Mouse (Mus musculus) liver, embryonic 16.5 days (tissue): Measurements from ENCODE around the gene Chsy1. TPM values are rescaled to one million over a fixed set of nuclear protein-coding genes. Genes with fewer than 3 reads are reported as not detected.
A peak's percentile ranks its signal among the peaks of the same experiment; 100 is the strongest.

Source experiments
- ATAC-seq: fragments of 200-750 bp; cut with Nextera tagmentation; 2 replicates; pipeline ENCODE4 v1.8.0; 2017; ENCODE audit warnings: low read depth, mild to moderate bottlenecking, moderate number of reproducible peaks, moderate library complexity
- H3K27ac ChIP-seq: fragments of 300-500 bp; sonication (generic); 2 replicates; pipeline ENCODE4 v1.5.1; 2014; ENCODE audit warnings: mild to moderate bottlenecking, low read length
- H3K27me3 ChIP-seq: fragments of 300-500 bp; sonication (generic); 2 replicates; pipeline ENCODE4 v1.6.1; 2014; ENCODE audit warnings: low read depth, low read length, mixed read lengths; ENCODE audit not compliant: control insufficient read depth, insufficient read depth
- H3K36me3 ChIP-seq: fragments of 300-500 bp; sonication (generic); 2 replicates; pipeline ENCODE4 v1.6.1; 2014; ENCODE audit warnings: mild to moderate bottlenecking; ENCODE audit not compliant: control insufficient read depth, insufficient read depth
- H3K4me1 ChIP-seq: fragments of 300-500 bp; sonication (generic); 2 replicates; pipeline ENCODE4 v1.6.1; 2014; ENCODE audit warnings: low read depth, low read length, mixed read lengths; ENCODE audit not compliant: control insufficient read depth
- H3K4me2 ChIP-seq: fragments of 300-500 bp; sonication (generic); 2 replicates; pipeline ENCODE4 v1.6.1; 2014; ENCODE audit warnings: low read depth, low read length, mixed read lengths
- H3K4me3 ChIP-seq: fragments of 300-500 bp; sonication (generic); 2 replicates; pipeline ENCODE4 v1.5.1; 2014; ENCODE audit warnings: low read depth, mild to moderate bottlenecking, low read length
- H3K9ac ChIP-seq: fragments of 300-500 bp; sonication (generic); 2 replicates; pipeline ENCODE4 v1.6.1; 2014; ENCODE audit warnings: low read depth, low read length
- H3K9me3 ChIP-seq: fragments of 300-500 bp; sonication (generic); replicated peaks from 2 replicates; pipeline ENCODE4 v1.6.1; 2016; ENCODE audit warnings: low read length; ENCODE audit not compliant: control insufficient read depth
- WGBS: fragments of 180-500 bp; shearing (Covaris S2); extraction: QIAGEN DNeasy Blood & Tissue Kit; methylation state at CpG from one replicate; pipeline ENCODE4 v1.1.7; 2014; ENCODE audit not compliant: insufficient replicate concordance; 5-methylcytosine and 5-hydroxymethylcytosine counted together
- polyA plus RNA-seq: library from polyadenylated mRNA; unstranded; fragments of >200 nt; fragmentation: Nextera tagmentation; extraction: Ambion mirVana; gene quantifications from 2 replicates; pipeline ENCODE4 v1.2.1, GENCODE M21; 2015

Chsy1 gene
- polyA plus RNA-seq, 1 experiment from 2014 or later = 4.9 TPM

DNA sequence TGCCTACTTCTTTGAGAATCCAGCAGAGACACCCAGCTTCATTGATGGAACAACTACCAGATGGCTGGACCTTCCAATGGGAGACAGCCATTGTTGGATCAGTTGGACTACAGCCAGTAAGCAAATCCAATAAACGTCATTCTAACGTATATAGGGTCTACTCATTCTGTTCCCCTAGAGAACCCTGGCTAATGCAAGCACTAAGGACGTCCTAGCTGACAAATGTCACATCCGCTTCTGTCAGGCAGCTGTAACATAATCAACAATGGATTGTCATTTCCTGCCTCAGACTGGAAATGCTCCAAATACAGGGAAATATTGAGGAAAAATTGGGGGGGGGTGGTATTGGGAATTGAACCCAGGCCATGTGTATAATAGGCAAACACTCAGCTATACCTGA is 3.5 kb upstream of the Chsy1 start:
- Histone ChIP-seq H3K9ac (no peak overlapping the region), H3K4me3 (no peak overlapping the region), H3K4me2 (no peak overlapping the region), H3K9me3 (no peaks in the 10 kb centered on the region), H3K27ac (no peak overlapping the region), H3K36me3 (no peaks in the 10 kb centered on the region), H3K27me3 (peaks cover 4% of the 10 kb centered on the region), H3K4me1 (peaks cover 16% of the 10 kb centered on the region)
- 38% methylated on average over 4 of the region's 4 CpGs for WGBS
- no peak for ATAC-seq

DNA sequence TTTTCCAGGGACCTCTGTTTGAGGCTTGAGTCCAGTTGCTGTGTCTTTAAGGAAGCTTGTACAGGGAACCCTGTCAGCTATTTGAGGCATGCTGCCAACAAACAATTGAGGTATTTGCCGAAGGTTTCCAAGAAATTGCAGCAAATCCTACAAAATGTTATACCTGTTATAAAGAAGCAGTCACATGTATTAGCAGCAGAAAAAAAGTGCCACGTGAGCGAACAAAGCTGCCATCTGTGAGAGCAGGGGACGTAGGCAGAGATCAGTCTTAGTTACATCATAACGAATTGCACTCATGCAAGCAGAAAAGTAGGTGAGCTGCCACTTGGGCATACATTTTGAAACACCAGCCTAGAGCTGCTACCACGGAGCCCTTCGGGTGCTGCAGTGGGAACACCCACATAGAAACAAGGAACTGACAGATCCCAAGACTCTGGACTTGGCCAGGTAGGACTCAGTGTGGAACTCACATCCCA is 2.7 kb upstream of the Chsy1 start:
- no peak for ATAC-seq
- Histone ChIP-seq H3K4me3 (no peak overlapping the region), H3K4me2 (no peak overlapping the region), H3K36me3 (no peaks in the 10 kb centered on the region), H3K9me3 (no peaks in the 10 kb centered on the region), H3K4me1 (peaks cover 22% of the 10 kb centered on the region), H3K27me3 (peaks cover 4% of the 10 kb centered on the region), H3K9ac (no peak overlapping the region), H3K27ac (no peak overlapping the region)
- 55% methylated on average over 7 of the region's 7 CpGs for WGBS

- WGBS = 73% methylated on average over 11 of the region's 11 CpGs
- no peaks in the 10 kb centered on the region for H3K9me3 ChIP-seq
- no peak overlapping the region for H3K4me3 ChIP-seq
- H3K27ac ChIP-seq = no peak overlapping the region
- H3K9ac ChIP-seq = no peak overlapping the region
- H3K4me1 ChIP-seq = peaks cover 23% of the 10 kb centered on the region
- H3K36me3 ChIP-seq = no peaks in the 10 kb centered on the region
- peaks cover 4% of the 10 kb centered on the region for H3K27me3 ChIP-seq
- no peak overlapping the region for H3K4me2 ChIP-seq
- ATAC-seq = no peak
These were observed 2.1 kb upstream of the Chsy1 start for GRCm38 (mm10) chr7:66107206-66107605.

DNA sequence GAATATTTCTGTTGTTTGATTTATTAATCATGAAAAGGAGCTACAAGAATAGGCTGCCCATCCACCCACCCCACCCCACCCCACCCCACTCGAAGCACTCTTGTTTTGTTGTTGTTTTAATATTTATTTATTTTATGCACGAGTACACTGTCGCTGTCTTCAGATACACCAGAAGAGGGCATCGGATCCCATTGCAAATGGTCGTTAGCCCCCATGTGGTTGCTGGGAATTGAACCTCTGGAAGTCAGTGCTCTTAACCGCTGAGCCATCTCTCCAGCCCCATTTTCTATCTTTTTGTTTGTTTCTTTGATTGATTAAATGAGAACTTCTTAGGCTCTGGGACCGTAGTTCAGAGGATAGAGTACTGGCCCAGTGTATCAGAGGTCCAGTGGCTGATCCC is 1.4 kb upstream of the Chsy1 start:
- peaks cover 28% of the 10 kb centered on the region for H3K4me1 ChIP-seq
- H3K4me2 ChIP-seq = no peak overlapping the region
- ATAC-seq = no peak
- no peaks in the 10 kb centered on the region for H3K9me3 ChIP-seq
- no peaks in the 10 kb centered on the region for H3K36me3 ChIP-seq
- peaks cover 4% of the 10 kb centered on the region for H3K27me3 ChIP-seq
- H3K9ac ChIP-seq = no peak overlapping the region
- H3K27ac ChIP-seq = no peak overlapping the region
- H3K4me3 ChIP-seq = no peak overlapping the region
- 8% methylated on average over 7 of the region's 7 CpGs for WGBS

DNA sequence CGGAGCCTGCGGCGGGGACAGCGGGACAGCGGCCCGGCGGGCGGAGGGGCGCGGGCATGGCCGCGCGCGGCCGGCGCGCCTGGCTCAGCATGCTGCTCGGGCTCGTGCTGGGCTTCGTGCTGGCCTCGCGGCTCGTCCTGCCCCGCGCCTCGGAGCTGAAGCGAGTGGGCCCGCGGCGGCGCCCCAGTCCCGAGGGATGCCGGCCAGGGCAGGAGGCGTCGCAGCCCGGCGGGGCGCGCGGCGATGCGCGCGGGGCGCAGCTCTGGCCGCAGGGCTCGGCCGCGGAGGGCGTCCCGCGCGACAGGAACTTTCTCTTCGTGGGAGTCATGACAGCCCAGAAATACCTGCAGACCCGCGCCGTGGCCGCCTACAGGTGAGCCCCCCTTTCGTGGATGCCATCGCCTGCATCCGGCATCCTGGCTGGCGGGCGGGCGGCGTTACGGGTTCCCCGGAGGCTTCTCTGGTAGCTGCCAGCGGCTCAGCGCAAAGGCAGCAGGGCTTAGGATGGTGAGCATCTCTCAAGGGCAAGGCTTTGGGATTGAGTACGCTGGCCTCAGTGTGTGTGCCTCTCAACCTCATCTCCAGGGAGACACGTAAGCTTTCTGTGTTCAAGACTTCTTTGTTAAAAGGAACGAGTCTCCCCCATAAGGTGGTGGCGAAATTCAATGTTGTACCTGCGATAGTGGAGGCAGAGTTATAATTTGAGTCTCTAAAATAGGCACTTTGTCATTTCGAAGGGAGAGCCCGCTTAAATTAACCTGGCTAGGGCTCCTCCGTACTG is 730 bp downstream of the Chsy1 start:
- peaks cover 46% of the 10 kb centered on the region for H3K4me1 ChIP-seq
- under 1% methylated on average over 75 of the region's 77 CpGs for WGBS
- peaks cover 4% of the 10 kb centered on the region for H3K27me3 ChIP-seq
- peak overlapping the region; percentile 88 for H3K9ac ChIP-seq
- H3K9me3 ChIP-seq = no peaks in the 10 kb centered on the region
- H3K27ac ChIP-seq = peak overlapping the region; percentile 75
- peak; percentile 33 for ATAC-seq
- peak overlapping the region; percentile 87 for H3K4me3 ChIP-seq
- H3K36me3 ChIP-seq = no peaks in the 10 kb centered on the region; the same call in 1 of the 2 replicates
- peak overlapping the region; percentile 97 for H3K4me2 ChIP-seq

DNA sequence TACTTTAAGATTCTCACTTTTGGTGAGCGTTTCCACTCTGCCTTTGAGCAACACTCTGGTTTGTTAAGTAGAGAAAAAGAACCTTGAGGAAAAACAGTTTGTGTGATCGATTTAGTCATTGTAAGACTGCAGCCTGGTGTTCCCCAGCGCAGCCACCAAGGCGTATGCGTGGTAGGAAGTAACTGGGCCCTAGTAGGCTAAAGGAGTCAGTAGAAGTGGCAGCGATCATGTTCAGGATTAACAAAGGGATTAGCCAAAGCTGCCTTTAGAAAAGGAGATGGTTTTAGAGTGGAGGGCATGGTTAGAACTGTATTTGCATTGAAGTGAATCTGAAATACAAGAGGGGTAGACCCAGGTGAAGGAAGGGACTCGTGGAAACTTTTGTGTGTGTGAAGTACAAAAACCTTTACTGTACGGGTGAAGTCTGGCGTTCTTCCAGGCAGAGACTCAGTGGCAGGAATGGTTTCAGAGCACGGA is 1.4 kb downstream of the Chsy1 start:
- ATAC-seq = no peak
- Histone ChIP-seq H3K27me3 (peaks cover 4% of the 10 kb centered on the region), H3K4me1 (peaks cover 52% of the 10 kb centered on the region), H3K4me3 (peak overlapping the region; percentile 87), H3K9me3 (no peaks in the 10 kb centered on the region), H3K4me2 (peak overlapping the region; percentile 97), H3K27ac (peak overlapping the region; percentile 75), H3K9ac (peak overlapping the region; percentile 88), H3K36me3 (no peaks in the 10 kb centered on the region; the same call in 1 of the 2 replicates)
- 8% methylated on average over 10 of the region's 10 CpGs for WGBS

DNA sequence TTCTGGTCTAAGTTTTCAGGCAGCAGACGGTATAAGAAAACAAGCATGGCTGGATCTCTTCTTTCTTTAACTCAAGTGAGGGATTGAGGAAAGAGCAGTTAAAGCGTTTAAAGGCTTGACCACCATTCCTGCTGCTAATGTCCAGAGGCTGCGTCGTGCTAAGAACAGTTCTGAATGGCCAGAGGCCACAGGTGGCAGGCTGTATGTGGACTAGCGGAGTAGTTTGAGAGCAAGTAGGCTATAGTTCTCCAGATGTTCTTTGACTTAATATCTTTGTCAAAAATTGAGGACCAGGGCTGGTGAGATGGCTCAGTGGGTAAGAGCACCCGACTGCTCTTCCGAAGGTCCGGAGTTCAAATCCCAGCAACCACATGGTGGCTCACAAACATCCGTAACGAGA is 1.9 kb downstream of the Chsy1 start:
- Histone ChIP-seq H3K4me1 (peaks cover 58% of the 10 kb centered on the region), H3K4me3 (peak overlapping the region; percentile 87), H3K9me3 (no peaks in the 10 kb centered on the region), H3K27me3 (peaks cover 4% of the 10 kb centered on the region), H3K4me2 (peak overlapping the region; percentile 97), H3K27ac (peak overlapping the region; percentile 75; the same call in 1 of the 2 replicates), H3K36me3 (no peaks in the 10 kb centered on the region; the same call in 1 of the 2 replicates), H3K9ac (peak overlapping the region; percentile 88)
- ATAC-seq = no peak
- WGBS = 70% methylated on average over 10 of the region's 10 CpGs

- Histone ChIP-seq H3K27me3 (no peaks in the 10 kb centered on the region), H3K4me2 (peak overlapping the region; percentile 97), H3K27ac (peak overlapping the region; percentile 68), H3K9me3 (no peaks in the 10 kb centered on the region), H3K4me3 (peak overlapping the region; percentile 21), H3K9ac (peak overlapping the region; percentile 40), H3K4me1 (peaks cover 69% of the 10 kb centered on the region), H3K36me3 (no peaks in the 10 kb centered on the region; the same call in 1 of the 2 replicates)
- ATAC-seq = peak; percentile 68
- WGBS = 27% methylated on average over 3 of the region's 3 CpGs
These were observed 4.2 kb downstream of the Chsy1 start for GRCm38 (mm10) chr7:66113561-66113960.

DNA sequence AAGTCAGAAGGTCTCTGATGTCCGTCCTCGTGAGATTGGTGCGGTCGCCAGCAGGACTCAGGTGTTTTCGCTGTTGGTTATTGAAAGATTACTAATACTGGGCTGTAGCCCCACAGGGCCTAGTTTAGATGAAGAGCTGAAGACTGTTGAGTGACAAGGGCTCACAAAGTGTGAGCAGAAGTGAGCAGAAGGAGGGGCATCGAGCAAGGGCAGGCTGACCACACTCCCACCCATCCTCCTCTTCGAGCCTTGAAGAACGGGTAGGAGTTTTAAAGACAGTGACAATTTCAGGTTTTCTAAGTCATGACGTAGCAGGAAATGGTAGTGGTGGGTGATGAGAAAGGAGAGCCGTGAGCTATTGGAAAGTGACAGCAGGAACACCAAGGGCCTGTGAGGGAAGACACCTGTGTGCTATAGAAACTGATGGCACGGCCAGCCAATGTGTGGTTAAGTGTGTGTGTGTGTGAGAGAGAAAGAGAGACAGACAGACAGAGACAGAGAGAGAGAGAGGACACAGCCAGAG is 6.6 kb downstream of the Chsy1 start:
- Histone ChIP-seq H3K27me3 (no peaks in the 10 kb centered on the region), H3K4me3 (0 out of 2 replicates have a peak overlapping the region, but pooled peaks have one; percentile 1), H3K27ac (peak overlapping the region; percentile 9; the same call in 1 of the 2 replicates), H3K9me3 (no peaks in the 10 kb centered on the region), H3K4me2 (peak overlapping the region; percentile 48), H3K9ac (peak overlapping the region; percentile 20; the same call in 1 of the 2 replicates), H3K4me1 (peaks cover 70% of the 10 kb centered on the region), H3K36me3 (no peaks in the 10 kb centered on the region; the same call in 1 of the 2 replicates)
- no peak for ATAC-seq
- 53% methylated on average over 11 of the region's 11 CpGs for WGBS
